Mouse (Mus musculus) megakaryocyte progenitor cell, adult 5-6 weeks (primary cell): ENCODE measurements at regions not wholly inside any gene's neighbourhood (a gene's known extent, or its start where the extent isn't known, plus 50 kb on each side); places are given as distances from the start of the nearest gene placed in this dataset.

Source experiments
- ATAC-seq: replicated peaks from 2 replicates; pipeline ENCODE4 v1.8.0; 2016; ENCODE audit warnings: mild to moderate bottlenecking, moderate TSS enrichment, inconsistent platforms; ENCODE audit not compliant: poor library complexity

DNA sequence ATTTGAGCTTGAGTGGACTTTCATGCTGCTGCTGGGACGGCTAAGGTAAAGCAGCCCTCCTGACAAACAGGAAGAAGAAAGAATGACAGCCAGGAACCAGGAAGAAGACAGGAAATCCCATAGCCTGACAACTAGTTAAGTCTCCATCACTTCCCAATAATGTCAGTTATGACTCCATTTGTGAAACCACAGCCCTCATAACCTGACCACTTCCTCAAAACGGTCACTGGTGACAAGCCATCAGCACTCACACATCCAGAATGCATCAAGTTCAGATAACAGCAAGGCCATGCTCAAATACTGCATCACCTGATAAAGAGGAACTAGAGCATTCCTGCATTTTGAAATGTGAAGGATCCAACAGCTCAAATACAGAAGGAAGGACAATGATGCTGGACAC is 288.3 kb downstream of the Zfp706 start:
- peak; percentile 80 for ATAC-seq

DNA sequence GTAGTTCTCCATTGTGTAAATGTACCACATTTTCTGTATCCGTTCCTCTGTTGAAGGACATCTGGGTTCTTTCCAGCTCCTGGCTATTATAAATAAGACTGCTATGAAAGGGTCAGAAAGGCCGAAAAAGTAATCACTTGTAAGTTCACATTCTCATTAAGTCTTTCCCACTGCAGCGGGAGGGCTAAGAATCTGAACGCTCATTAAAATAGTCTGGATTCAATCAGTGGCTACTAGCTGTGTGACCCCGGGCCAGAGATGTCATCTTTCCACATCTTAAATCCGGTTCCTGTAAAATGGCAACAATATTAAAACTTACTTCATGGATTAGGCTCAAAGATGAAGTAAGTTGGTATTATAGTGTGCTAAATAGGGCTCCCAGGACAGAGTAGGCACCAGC is 289.7 kb downstream of the Zfp706 start:
- no peak for ATAC-seq

DNA sequence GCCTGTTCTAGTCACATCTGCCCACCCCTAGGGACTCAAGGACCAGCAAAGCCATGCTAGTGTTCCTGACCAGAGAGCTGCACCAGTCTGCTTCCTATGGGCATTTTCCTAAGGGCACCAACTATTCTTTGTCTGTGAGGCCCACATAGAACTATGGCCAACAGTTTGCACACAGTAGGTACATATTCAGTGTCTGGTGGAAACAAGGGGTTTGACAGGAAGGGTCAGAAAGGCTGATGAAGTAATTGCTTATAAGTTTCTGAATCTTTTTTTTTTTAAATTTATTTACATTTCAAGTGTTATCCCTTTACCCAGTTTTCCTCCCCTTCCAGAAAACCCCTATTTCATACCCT is 290.9 kb downstream of the Zfp706 start:
- ATAC-seq = no peak

DNA sequence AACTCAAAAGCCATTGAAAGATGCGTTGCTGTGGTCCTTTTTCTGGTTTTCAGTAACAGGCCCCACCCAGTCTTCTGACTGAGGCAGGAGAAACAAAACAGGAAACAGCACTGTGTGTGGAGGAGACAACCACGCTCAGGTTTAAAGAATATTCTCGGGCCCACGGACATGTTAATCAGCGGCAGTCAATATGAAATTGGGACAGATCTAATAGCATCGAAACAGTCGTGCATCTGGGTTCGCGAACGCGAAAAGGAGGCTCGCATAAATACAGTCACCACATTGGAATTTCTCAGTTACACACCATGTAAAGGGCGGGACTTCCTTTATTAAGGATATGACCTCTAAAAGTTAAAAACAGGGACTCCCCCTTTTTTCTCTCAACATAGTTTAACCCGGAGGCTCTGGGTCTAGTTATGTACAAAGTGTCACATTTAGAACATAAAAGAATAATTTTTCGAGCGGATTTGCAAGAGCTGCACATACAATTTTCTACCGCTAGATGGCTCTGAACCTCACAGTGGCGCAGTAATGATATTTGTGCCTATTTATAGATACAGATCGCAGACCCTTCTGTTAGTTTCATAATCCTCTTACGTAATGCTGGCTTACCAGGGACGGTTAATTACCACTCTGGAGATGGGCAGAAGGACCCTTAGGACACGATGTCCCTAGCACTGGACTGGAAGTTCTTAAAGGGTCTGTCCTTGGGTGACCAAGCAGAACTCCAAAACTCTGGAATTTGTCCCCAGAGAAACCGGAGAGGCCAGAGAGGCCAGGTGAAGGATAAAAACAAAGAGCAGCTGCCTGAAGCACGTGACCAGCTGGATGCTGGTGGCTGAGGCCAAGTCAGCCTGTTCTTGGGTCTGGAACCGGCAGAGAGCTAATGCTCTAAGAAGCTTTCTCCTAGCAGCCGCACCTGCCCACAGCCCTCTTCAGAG is 291.6 kb downstream of the Zfp706 start:
- peak; percentile 79 for ATAC-seq

DNA sequence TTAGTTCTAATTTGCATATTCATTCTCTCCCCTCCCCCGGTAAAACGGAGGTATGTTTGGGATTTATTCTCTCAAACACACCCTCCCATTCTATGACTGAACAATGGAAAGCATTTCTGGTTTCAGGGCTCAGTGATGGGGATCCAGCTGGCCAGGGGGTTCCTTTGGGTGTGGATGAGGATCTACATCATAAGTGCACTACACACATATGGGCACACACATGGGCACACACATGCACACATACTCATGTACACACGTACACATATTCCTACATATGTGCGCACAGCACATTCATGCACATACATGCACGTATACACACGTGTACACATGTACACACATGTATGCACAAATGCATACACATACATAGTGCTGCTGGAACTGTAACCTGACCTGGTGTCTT is 292.4 kb downstream of the Zfp706 start:
- ATAC-seq = no peak

DNA sequence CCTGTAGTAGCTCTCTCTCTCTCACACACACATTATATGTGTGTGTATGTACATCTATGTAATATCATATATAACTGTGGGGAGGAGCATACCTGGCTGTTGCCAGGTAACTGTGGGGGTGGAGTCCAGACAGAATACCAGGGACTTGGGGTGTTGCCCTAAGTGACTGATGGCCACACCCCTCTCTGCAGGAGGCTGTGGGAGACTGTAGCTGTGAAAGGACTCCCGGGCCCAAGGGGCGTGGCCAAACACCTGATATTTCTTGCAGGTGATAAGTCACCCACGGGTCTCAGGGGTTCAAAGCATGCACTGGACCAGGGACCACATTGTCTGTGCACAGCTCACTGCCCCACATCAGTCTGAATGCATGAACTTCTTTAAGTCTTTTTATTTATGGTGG is 297.8 kb downstream of the Zfp706 start:
- ATAC-seq = no peak

DNA sequence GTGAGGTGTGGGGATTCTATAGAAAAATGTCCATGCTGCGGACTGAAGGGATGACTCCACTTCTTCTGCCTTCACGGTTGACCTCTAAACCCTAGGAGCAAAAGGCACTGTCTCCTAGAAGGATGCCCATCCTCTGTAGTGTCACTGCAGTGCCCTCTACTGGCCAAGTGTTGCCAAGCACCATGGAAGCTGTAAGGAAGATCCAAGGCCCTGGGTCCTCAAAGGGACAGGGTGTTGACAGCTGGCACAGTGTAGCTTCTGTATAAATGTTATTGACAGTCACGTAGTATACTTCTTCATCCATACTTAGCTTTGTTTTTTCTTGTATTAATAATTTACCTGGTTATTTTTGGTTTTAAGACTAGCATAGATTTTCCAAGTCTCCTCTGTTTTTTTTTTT is 299.1 kb downstream of the Zfp706 start:
- peak; percentile 88 for ATAC-seq

DNA sequence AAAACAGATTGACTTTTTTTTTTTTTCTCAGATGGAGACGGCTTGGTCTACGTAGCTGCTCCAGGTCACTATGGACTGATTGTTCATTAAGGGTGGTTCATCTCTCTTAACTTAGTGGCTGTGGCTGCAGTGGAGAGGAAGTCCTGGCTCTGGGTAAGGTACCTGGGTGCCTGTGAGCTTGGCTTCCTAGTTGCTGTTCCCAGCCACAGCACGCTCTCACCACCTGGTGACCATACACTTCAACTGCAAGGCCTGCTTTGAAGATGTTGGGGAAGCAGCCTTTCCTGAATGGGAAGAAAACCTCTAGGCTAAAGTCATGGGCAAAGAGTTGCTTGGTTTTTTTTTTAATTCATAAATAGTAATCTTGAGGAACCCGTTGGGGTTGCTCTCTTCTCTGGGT is 301.6 kb downstream of the Zfp706 start:
- peak; percentile 85 for ATAC-seq

DNA sequence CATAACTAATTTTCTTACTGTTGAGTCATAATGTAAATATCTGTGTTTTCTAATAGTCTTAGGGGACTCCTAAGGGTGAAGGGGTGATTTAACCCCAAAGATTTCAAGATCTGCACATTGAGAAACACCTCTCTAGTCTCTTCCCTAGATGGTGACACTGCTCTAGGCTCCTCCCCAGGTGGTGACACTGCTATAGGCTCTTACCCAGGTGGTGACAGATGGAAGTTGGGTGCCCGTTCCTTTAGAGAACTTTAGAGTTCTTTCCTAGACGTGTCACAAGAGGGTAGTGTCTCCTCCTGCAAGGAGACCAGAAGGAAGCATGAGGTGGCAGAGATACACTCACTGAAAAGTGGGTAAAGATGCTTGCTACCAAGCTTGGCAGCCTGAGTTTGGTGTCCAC is 302.2 kb downstream of the Zfp706 start:
- ATAC-seq = peak; percentile 62

DNA sequence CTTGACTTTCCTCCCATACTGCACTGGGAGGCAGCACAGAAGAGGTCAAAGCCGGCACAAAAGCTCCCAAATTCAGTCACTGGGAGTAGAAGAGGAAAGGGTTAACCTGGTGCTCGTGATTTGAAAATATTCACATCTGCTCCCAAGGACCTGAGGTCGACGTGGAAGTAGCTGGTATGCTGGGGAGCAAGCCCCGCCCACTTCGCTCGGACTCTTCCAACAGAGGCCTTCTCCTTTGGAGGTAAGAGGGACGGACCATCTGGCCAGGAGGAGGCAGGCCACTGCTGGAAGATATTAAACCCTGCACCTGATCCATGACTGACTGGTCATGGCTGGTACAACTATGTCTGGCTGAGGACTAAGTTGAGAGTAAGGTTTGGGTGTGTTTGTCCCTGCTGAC is 305.7 kb downstream of the Zfp706 start:
- ATAC-seq = no peak

DNA sequence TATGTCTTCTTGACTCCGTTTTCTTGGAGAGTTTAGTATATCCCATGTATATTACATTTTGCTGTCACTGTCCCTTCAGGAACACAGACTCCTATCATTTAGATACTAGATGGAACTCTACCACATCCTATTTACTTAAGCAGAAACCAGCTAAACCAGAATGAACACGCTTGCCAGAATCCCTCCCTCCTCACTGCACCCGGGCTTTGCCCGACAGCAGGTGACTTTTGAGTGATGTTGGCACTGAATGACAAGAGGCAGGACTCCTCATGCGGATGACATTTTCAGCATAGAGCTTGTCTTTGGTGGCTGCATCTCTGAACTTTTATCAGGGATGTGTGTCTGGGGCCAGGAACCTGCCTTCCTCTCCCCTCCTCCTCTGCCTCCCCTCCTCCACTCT is 307.4 kb downstream of the Zfp706 start:
- no peak for ATAC-seq

DNA sequence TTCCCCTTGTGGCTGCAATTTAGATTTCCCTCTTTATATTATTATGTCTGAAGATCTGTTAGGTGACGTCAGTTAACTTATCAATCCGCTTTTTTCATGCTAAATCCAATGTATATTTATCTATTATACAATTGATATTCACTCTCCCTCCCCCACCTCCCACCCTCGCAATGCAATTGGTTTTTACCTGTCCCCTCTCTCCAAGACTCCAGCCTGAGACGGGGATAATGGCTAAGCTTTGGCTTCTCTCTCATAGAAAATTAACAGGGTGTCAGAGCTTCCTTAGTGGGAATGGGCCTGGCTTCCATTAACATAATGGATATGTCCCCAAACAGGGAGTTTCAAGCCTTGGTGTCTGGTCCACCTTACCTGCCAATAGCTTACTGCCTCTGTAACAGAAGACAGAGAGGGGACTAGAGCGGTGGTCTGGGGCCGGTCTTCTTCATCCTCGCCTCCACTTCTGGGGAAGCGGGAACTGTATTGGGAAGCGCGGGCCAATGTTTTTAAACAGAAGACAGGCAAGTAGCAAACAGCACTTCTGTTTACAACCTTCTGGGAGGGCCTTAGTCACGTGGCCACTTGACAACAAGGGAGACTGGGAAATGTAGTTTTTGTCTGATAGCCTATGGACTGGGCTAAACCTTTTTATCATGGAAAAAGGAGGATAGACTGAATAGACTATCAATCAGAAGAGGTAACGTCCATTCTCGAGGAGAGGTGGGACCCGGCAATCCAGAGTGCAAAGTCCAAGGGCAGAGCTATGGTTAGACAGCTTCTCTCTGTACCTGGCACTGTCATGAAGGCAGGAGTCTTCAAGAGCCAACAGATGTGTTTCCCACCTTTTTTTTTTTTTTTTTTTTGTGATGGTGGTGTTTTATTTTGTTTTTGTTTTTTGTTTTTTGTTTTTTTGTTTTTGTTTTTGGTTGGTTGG is 312.1 kb downstream of the Zfp706 start:
- peak; percentile 82 for ATAC-seq

DNA sequence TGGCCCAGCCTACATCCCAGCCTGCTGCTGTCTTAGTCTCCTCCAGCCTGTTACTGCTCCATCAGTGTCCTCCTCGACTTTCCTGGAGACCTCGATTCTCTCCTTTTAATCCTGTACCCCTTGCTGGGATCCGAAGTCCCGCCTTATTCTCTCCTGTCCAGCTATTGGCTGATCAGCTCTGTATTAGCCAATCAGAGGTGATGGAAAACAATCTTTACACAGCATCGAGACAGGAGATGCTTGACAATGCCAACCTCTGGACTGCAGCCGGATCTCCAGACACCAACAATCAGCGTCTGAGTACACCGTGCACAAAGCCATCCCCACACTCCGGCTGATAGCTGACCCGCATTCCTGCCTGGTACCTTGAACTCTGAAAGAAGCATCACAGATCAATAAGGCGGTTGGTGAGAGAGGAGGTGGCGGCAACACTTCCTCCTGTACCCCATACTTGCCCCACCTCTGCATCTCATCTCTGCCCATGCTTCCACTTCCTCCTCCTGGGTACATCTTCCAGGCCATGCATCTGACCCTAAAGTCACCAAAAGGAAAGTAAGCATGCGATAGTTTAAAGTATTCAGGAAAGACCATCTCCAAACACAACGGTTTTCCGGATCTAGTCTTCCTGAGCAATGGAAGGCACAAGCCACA is 316.4 kb downstream of the Zfp706 start:
- no peak for ATAC-seq

DNA sequence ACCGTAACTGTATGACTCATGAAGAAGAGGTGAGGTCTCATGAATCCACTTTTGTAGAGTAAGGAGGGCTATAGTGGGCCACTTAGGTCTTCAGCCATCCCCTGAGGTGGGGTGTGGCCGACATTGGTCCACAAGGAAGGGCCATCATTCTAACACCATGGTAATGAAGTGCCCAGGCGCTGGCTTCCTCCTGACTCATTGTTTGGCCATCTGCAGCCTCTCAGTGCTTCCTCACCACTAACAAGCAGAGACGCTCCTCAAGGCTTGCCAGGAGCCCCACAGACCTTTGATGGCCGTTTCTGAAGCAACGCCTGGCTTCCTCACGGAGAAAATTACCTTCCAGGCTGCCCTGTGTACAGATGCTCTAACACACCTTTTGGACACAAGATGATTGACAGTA is 317.7 kb downstream of the Zfp706 start:
- ATAC-seq = no peak

DNA sequence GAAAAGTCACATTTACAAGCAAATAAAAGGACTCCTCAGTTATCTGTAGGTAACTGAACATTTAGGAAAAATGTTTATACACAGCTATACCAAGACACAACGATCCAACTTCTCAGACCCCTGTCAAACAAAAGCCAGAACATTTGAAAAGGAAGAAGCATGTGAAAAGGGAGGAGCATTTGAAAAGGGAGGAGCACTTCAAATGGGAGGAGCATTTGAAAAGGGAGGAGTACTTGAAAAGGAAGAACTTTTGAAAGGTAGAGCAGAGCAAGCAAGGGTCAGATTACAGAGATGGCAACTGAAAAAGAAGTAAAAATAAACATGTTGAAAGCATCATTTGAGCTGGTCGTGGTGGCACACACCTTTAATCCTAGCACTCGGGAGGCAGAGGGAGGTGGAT is 318.3 kb downstream of the Zfp706 start:
- ATAC-seq = no peak

DNA sequence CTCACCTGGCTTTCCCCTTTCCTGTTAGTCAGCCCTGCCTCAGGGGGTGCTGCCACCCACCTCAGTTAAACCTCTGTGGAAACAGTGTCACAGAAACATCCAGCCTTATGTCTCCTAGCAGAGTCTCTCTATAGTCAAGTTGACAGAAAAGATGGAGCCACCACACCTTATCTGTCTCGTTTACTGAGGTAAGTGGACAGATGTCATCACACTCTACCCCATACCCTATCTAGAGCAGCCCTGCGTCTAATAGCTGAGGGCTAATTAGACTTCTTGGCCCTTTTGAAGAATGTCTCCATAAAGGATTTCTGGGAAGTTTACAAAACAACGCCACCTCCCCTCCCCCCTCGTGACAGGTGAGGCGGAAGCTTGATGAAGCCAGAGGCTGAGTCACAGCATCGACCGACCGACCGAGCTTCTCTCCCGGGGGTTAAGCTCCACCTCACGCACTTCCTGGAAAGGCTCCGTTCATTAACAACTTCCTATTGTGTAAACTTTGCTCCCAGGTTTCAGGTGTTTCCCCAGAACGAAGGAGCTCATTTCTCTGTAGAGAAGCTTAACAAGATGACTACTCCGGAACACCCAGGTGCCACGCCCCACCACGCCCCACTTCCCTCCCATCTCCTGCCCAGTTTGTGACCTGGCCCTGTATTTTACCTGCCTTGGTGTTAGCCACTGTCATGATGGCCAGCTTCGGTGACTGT is 319.4 kb downstream of the Zfp706 start:
- peak; percentile 55 for ATAC-seq

DNA sequence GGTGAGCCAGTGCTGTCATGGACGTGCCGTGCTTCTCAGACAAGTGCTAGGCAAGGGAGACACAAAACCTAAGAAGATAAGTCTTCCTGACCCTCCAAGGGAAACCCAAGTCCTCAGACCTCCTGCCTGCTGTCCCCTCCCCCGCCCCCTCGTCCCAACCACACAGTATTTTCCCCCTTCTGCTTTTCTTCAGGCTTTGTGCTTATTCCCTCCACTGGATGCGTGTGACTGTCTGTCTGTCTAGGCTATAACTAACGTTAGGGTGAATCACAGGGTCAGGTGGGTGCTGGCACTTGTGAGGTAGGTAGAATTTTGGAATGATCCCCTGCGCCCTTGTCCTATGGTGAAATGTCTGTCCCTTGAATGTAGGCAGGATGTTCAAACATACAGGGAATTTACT is 322.9 kb downstream of the Zfp706 start:
- peak; percentile 45 for ATAC-seq

DNA sequence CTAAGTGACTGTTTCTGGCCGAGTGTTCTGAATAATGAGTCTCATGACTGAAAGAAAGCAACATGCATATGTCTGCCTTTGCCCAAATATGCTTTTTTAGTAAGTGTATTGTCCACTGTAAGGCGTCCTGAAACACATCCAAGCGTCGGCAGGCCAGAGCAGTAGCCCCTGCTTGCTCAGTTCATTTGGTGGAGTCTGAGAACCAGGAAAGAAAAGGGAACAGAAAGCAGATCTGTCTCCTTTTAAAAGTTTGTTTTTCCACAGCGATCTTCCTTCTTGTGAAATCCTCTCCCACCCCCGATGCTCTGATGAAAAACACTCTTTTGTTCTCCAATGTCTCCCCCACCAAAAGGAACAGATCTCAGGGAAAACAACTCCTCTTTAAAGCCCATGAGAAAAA is 324.7 kb downstream of the Zfp706 start:
- ATAC-seq = peak; percentile 65

DNA sequence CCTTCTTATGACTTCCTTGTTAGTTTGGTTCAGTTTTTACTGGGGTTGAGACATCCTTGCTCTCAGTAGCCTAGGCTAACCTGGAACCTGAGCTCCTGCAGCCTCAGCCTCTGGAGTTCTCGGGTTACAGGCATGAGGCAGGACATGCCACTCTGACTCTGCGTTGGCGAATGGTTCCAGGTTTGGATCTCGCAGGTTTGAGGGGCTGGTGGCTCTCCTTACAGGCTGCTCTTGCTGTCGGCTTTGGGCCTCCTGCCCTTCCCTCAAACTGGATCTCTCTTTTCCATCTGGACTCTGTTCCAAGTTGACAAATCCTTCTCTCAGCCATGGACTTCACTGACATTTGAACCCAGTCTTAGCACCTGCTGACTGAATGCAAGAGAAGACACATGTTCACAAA is 325.4 kb downstream of the Zfp706 start:
- no peak for ATAC-seq

DNA sequence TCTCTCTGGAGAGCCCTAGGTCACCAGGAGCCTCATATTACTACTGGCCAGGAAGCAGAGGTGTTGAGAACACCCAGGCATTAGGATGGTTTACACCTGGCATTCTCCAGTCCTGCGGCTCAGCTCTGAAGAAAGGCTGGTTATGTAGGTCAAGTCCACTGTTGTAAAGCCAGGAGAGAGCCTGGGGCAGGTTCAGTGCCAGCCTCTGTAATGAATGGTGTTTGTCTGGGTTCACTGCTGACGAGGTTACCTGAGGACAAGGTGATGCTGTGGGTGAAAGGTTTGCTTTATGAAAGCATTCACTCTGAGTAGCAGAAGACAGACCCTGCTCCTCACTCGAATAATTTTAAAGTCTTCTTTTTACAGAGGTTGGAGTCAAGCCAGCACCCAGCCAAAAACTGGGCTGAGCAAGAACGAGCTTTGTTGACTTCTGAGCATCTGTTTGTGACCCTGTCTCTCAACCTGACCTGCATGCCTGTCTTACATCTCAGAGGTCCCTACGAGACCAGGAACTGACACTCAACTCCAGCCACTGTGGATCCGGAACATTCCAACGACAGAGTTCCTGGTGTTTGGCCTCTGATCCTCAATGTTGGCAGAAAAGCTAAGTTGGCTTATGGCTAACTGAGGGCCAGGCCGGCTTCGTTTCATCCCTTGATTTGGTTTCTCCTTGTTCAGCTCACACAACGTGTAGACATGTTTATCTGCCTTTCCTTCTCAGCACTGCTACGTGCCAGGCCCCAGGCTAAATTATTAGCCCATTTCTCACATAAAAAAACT is 327.0 kb downstream of the Zfp706 start:
- no peak for ATAC-seq
